Mouse (Mus musculus) stomach, embryonic 16.5 days (tissue): ENCODE measurements around the gene Fchsd2. TPM values are rescaled to one million over a fixed set of nuclear protein-coding genes. Genes with fewer than 3 reads are reported as not detected.

Experiments
- ATAC-seq: fragments of 200-750 bp; cut with Nextera tagmentation; 2 replicates; pipeline ENCODE4 v1.8.0; 2017; ENCODE audit warnings: moderate number of reproducible peaks, moderate TSS enrichment; ENCODE audit not compliant: insufficient read depth, low FRiP score
- H3K27ac ChIP-seq: fragments of 300-500 bp; sonication (generic); 2 replicates; pipeline ENCODE4 v1.5.1; 2014; ENCODE audit warnings: low read length
- H3K27me3 ChIP-seq: fragments of 300-500 bp; sonication (generic); 2 replicates; pipeline ENCODE4 v1.6.1; 2014; ENCODE audit warnings: low read length, control low read depth, mixed read lengths; ENCODE audit not compliant: control insufficient read depth, insufficient read depth
- H3K36me3 ChIP-seq: fragments of 300-500 bp; sonication (generic); 2 replicates; pipeline ENCODE4 v1.6.1; 2014; ENCODE audit warnings: low read length; ENCODE audit not compliant: control insufficient read depth, insufficient read depth
- H3K4me1 ChIP-seq: fragments of 300-500 bp; sonication (generic); 2 replicates; pipeline ENCODE4 v1.6.1; 2014; ENCODE audit warnings: low read length, control low read depth, mixed read lengths; ENCODE audit not compliant: control insufficient read depth, insufficient read depth
- H3K4me2 ChIP-seq: fragments of 300-500 bp; sonication (generic); 2 replicates; pipeline ENCODE4 v1.6.1; 2014; ENCODE audit warnings: low read depth, low read length, mixed read lengths
- H3K4me3 ChIP-seq: fragments of 300-500 bp; sonication (generic); replicated peaks from 2 replicates; pipeline ENCODE4 v1.5.1; 2014; ENCODE audit warnings: mild to moderate bottlenecking, low read length
- H3K9ac ChIP-seq: fragments of 300-500 bp; sonication (generic); 2 replicates; pipeline ENCODE4 v1.6.1; 2014; ENCODE audit warnings: low read length
- H3K9me3 ChIP-seq: fragments of 300-500 bp; sonication (generic); replicated peaks from 2 replicates; pipeline ENCODE4 v1.6.1; 2016; ENCODE audit warnings: low read length, control low read depth; ENCODE audit not compliant: control insufficient read depth
- WGBS: fragments of 180-500 bp; shearing (Covaris S2); extraction: QIAGEN DNeasy Blood & Tissue Kit; methylation state at CpG from one replicate; pipeline ENCODE4 v1.1.7; 2014; 5-methylcytosine and 5-hydroxymethylcytosine counted together
- polyA plus RNA-seq: library from polyadenylated mRNA; unstranded; fragments of >200 nt; fragmentation: Nextera tagmentation; extraction: Ambion mirVana; gene quantifications from 2 replicates; pipeline ENCODE4 v1.2.1, GENCODE M21; 2015

The Fchsd2 gene
- polyA plus RNA-seq, 1 experiment from 2014 or later, result 20.0 TPM

- Histone ChIP-seq H3K36me3 (no peaks in the 10 kb centered on the region), H3K4me3 (no peak overlapping the region), H3K27ac (no peak overlapping the region), H3K4me1 (no peaks in the 10 kb centered on the region), H3K9ac (no peak overlapping the region), H3K9me3 (no peaks in the 10 kb centered on the region), H3K27me3 (no peaks in the 10 kb centered on the region), H3K4me2 (no peak overlapping the region)
- no peak for ATAC-seq
- WGBS, result 80% methylated on average over 1 of the region's 1 CpGs
Observed at GRCm38 (mm10) chr7:101271602-101272001, 178.9 kb downstream of the Fchsd2 start.

- Histone ChIP-seq H3K36me3 (no peaks in the 10 kb centered on the region), H3K9me3 (no peaks in the 10 kb centered on the region), H3K9ac (no peak overlapping the region), H3K4me3 (no peak overlapping the region), H3K4me1 (no peaks in the 10 kb centered on the region), H3K27me3 (no peaks in the 10 kb centered on the region), H3K27ac (no peak overlapping the region), H3K4me2 (no peak overlapping the region)
- no peak for ATAC-seq
- WGBS, result 87% methylated on average over 8 of the region's 8 CpGs
Observed at GRCm38 (mm10) chr7:101272466-101273160, 179.9 kb downstream of the Fchsd2 start.

GRCm38 (mm10) chr7:101282721-101283120, 190.1 kb downstream of the Fchsd2 start:
- no peak overlapping the region for H3K27ac ChIP-seq
- WGBS, result 89% methylated on average over 3 of the region's 3 CpGs
- no peaks in the 10 kb centered on the region for H3K27me3 ChIP-seq
- H3K4me2 ChIP-seq, result no peak overlapping the region
- ATAC-seq, result no peak
- no peaks in the 10 kb centered on the region for H3K4me1 ChIP-seq
- H3K4me3 ChIP-seq, result no peak overlapping the region
- H3K36me3 ChIP-seq, result peaks cover 14% of the 10 kb centered on the region
- no peaks in the 10 kb centered on the region for H3K9me3 ChIP-seq
- H3K9ac ChIP-seq, result no peak overlapping the region

GRCm38 (mm10) chr7:101284504-101284903, 191.8 kb downstream of the Fchsd2 start:
- peaks cover 9% of the 10 kb centered on the region for H3K36me3 ChIP-seq

GRCm38 (mm10) chr7:101286891-101287290, 194.2 kb downstream of the Fchsd2 start:
- H3K27me3 ChIP-seq, result no peaks in the 10 kb centered on the region
- WGBS, result 90% methylated on average over 4 of the region's 4 CpGs
- no peak for ATAC-seq
- no peak overlapping the region for H3K27ac ChIP-seq
- H3K9ac ChIP-seq, result no peak overlapping the region
- H3K4me1 ChIP-seq, result no peaks in the 10 kb centered on the region
- H3K4me2 ChIP-seq, result no peak overlapping the region
- H3K4me3 ChIP-seq, result no peak overlapping the region
- peaks cover 9% of the 10 kb centered on the region for H3K36me3 ChIP-seq
- H3K9me3 ChIP-seq, result no peaks in the 10 kb centered on the region

More at GRCm38 (mm10) chr7:101284504-101284903, 191.8 kb downstream of the Fchsd2 start:
- 83% methylated on average over 1 of the region's 1 CpGs for WGBS
- Histone ChIP-seq H3K4me1 (no peaks in the 10 kb centered on the region), H3K4me3 (no peak overlapping the region), H3K9ac (no peak overlapping the region), H3K27me3 (no peaks in the 10 kb centered on the region), H3K4me2 (no peak overlapping the region), H3K27ac (no peak overlapping the region), H3K9me3 (no peaks in the 10 kb centered on the region)
- no peak for ATAC-seq

GRCm38 (mm10) chr7:101287820-101288219, 195.2 kb downstream of the Fchsd2 start:
- no peaks in the 10 kb centered on the region for H3K27me3 ChIP-seq
- H3K27ac ChIP-seq, result no peak overlapping the region
- no peaks in the 10 kb centered on the region for H3K9me3 ChIP-seq
- H3K36me3 ChIP-seq, result peaks cover 9% of the 10 kb centered on the region
- no peak overlapping the region for H3K4me3 ChIP-seq
- no peaks in the 10 kb centered on the region for H3K4me1 ChIP-seq
- H3K9ac ChIP-seq, result no peak overlapping the region
- no peak for ATAC-seq
- WGBS, result 81% methylated on average over 2 of the region's 2 CpGs
- H3K4me2 ChIP-seq, result no peak overlapping the region

- H3K9me3 ChIP-seq, result no peaks in the 10 kb centered on the region
- ATAC-seq, result no peak
- peaks cover 2% of the 10 kb centered on the region for H3K36me3 ChIP-seq
- H3K4me2 ChIP-seq, result no peak overlapping the region
- H3K27ac ChIP-seq, result no peak overlapping the region
- H3K4me3 ChIP-seq, result no peak overlapping the region
- no peaks in the 10 kb centered on the region for H3K4me1 ChIP-seq
- H3K27me3 ChIP-seq, result no peaks in the 10 kb centered on the region
- 31% methylated on average over 4 of the region's 4 CpGs for WGBS
- no peak overlapping the region for H3K9ac ChIP-seq
Observed at GRCm38 (mm10) chr7:101288436-101288835, 195.8 kb downstream of the Fchsd2 start.

- no peak overlapping the region for H3K4me2 ChIP-seq
- H3K4me3 ChIP-seq, result no peak overlapping the region
- no peaks in the 10 kb centered on the region for H3K27me3 ChIP-seq
- no peak for ATAC-seq
- no peak overlapping the region for H3K27ac ChIP-seq
- no peaks in the 10 kb centered on the region for H3K36me3 ChIP-seq
- no peaks in the 10 kb centered on the region for H3K4me1 ChIP-seq
- H3K9me3 ChIP-seq, result no peaks in the 10 kb centered on the region
- no peak overlapping the region for H3K9ac ChIP-seq
- 85% methylated on average over 10 of the region's 10 CpGs for WGBS
Observed at GRCm38 (mm10) chr7:101290401-101290800, 197.7 kb downstream of the Fchsd2 start.

GRCm38 (mm10) chr7:101291211-101291610, 198.5 kb downstream of the Fchsd2 start:
- no peaks in the 10 kb centered on the region for H3K36me3 ChIP-seq
- H3K4me2 ChIP-seq, result no peak overlapping the region
- 0 out of 2 replicates have a peak, but pooled peaks cover under 1% of the 10 kb centered on the region for H3K4me1 ChIP-seq
- no peaks in the 10 kb centered on the region for H3K27me3 ChIP-seq
- WGBS, result 78% methylated on average over 5 of the region's 5 CpGs
- no peaks in the 10 kb centered on the region for H3K9me3 ChIP-seq
- ATAC-seq, result no peak
- no peak overlapping the region for H3K27ac ChIP-seq
- H3K9ac ChIP-seq, result no peak overlapping the region
- no peak overlapping the region for H3K4me3 ChIP-seq
